8 mouse cellular contexts compared by ENCODE assay signal in the genomic region with DNA sequence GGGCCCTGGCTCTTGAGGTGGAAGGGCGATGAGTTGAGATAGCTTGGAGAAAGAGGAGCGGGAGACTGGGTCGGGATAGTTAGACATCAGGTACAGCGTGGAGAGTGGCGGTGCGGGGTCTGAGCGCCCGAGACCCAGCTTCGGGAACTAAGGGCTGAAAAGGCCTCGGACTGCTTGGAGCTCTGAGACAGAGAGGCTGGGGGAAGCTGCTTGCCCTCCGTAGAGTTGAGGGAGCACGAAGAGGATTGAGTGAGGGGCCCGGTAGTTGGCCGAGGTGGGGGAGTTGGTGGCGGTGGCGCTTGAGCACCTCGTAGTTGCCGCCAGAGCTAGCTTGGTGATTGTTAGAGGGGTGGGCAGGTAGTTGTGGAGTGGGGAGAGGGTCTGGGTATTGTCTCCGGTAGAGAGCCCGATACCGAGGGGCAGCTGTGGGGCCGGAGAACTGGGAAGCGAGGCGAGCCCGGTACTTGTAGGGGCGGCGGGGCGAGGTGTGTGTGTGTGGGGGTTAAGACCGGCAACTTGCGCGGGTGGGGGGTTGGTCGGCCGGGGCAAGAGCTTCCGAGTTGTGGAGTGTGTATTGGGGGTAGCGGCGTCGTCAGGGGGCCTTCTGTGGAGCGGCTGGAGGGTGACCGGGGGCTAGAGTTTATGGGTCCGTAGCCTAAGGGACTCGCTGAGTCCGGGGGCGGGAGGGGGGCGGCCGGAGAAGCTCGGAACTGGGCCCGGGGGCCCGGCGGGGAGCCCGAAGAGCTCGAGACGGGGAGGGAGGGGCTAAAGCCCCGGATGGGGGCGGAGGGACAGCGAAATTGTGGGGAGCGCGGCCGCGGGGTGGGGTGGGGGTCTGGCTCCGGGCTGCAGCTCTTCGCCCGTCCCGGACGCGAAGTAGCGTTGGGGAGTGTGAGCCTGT. TPM values are rescaled to one million over a fixed set of nuclear protein-coding genes. Genes with fewer than 3 reads are reported as not detected.
DNase-seq lines count a peak whose midpoint lies in the region; ATAC-seq and TF ChIP-seq lines count a peak whose summit lies in the region.

No protein-coding gene starts in this region.

- H3K27ac ChIP-seq in heart, embryonic 14.5 days (replicated peaks in 1 of 2; ENCODE audit: control insufficient read depth in 1 of 2, insufficient read depth in 1 of 2, low read depth in 2 of 2, low read length in 2 of 2), result peak overlapping the region; percentile 90 to 99
- peak overlapping the region; percentile 92 for H3K27ac ChIP-seq in midbrain, embryonic 15.5 days
- H3K27ac ChIP-seq in thymus, adult 2 months (ENCODE audit: control insufficient read depth, insufficient read depth, low read length), result peak overlapping the region; percentile 91

- no peaks in the 10 kb centered on the region for H3K9me3 ChIP-seq in heart, embryonic 14.5 days (ENCODE audit: control insufficient read depth, low read length)
- H3K9me3 ChIP-seq in midbrain, embryonic 15.5 days, result no peaks in the 10 kb centered on the region

- WGBS in heart, embryonic 14.5 days, result under 1% methylated on average over 55 of the region's 66 CpGs
- WGBS in midbrain, embryonic 15.5 days, result under 1% methylated on average over 66 of the region's 66 CpGs
- WGBS in thymus, adult 2 months, result 2% methylated on average over 66 of the region's 66 CpGs

- DNase-seq in right cerebral cortex, postnatal 14 days, result peak; percentile 52
- DNase-seq in right cerebral cortex, postnatal 36 days (ENCODE audit: low spot score in 2 of 2), result no peak
- DNase-seq in cerebellum, postnatal 14 days, result peak; percentile 68 to 75
- DNase-seq in kidney, postnatal 14 days, result peak; percentile 38
- DNase-seq in thymus, adult 2 months, result peak; percentile 78

- H3K4me3 ChIP-seq in heart, embryonic 14.5 days (ENCODE audit: control insufficient read depth in 1 of 2, insufficient read depth in 1 of 2, low read depth in 1 of 2, low read length in 2 of 2), result peak overlapping the region; percentile 86 to 90
- peak overlapping the region; percentile 90 for H3K4me3 ChIP-seq in midbrain, embryonic 15.5 days
- H3K4me3 ChIP-seq in thymus, adult 2 months (ENCODE audit: control insufficient read depth, insufficient read depth, low read length), result peak overlapping the region; percentile 88

- H3K4me2 ChIP-seq in heart, embryonic 14.5 days (ENCODE audit: low read length), result peak overlapping the region; percentile 64
- peak overlapping the region; percentile 77 for H3K4me2 ChIP-seq in midbrain, embryonic 15.5 days

- H3K4me1 ChIP-seq in heart, embryonic 14.5 days (ENCODE audit: control insufficient read depth in 2 of 2, insufficient read depth in 2 of 2, low read length in 2 of 2), result peaks cover 8 to 27% of the 10 kb centered on the region in 2 experiments
- H3K4me1 ChIP-seq in midbrain, embryonic 15.5 days, result peaks cover 52% of the 10 kb centered on the region
- H3K4me1 ChIP-seq in thymus, adult 2 months (replicated peaks; ENCODE audit: control insufficient read depth, insufficient read depth, low read length), result peaks cover 15% of the 10 kb centered on the region

- H3K36me3 ChIP-seq in heart, embryonic 14.5 days (ENCODE audit: control insufficient read depth, insufficient read depth, low read length), result peaks cover 48% of the 10 kb centered on the region
- H3K36me3 ChIP-seq in midbrain, embryonic 15.5 days (replicated peaks), result peaks cover 9% of the 10 kb centered on the region
- H3K36me3 ChIP-seq in thymus, adult 2 months (ENCODE audit: control insufficient read depth, insufficient read depth, low read length), result peaks cover 17% of the 10 kb centered on the region

- peak overlapping the region; percentile 97 for H3K9ac ChIP-seq in heart, embryonic 14.5 days (ENCODE audit: low read length)
- peak overlapping the region; percentile 87 for H3K9ac ChIP-seq in midbrain, embryonic 15.5 days

- H3K27me3 ChIP-seq in heart, embryonic 14.5 days (ENCODE audit: control insufficient read depth, insufficient read depth, low read length), result no peaks in the 10 kb centered on the region
- H3K27me3 ChIP-seq in midbrain, embryonic 15.5 days (replicated peaks), result no peaks in the 10 kb centered on the region
- no peaks in the 10 kb centered on the region for H3K27me3 ChIP-seq in thymus, adult 2 months (ENCODE audit: control insufficient read depth, insufficient read depth, low read length)

- no peak for TF ChIP-seq CTCF in thymus, adult 2 months (IDR thresholded peaks at IDR 0.05; ENCODE audit: borderline replicate concordance, control insufficient read depth, extremely low read depth, insufficient read depth, low read length, poor library complexity)

- ATAC-seq in heart, embryonic 14.5 days (ENCODE audit: insufficient number of reproducible peaks, insufficient read depth, low FRiP score, low read depth), result peak; percentile 1; the same call in 1 of the 2 replicates
- no peak for ATAC-seq in midbrain, embryonic 15.5 days (replicated peaks)
- no peak for ATAC-seq in activated CD4-positive, CD25-positive, alpha-beta regulatory T cell, adult 4 months

- TF ChIP-seq POLR2A in thymus, adult 2 months (IDR thresholded peaks at IDR 0.05; ENCODE audit: control insufficient read depth, extremely low read depth, insufficient read depth, low read length, poor library complexity), result no peak

RNA-seq across cellular contexts. Expression of gene Phf23, which starts 0.8 kb away (rescaled TPM):
- polyA plus RNA-seq in heart, embryonic 14.5 days (2014; fragmentation: Nextera tagmentation; extraction: Ambion mirVana), result 22.2 and 27.5 TPM in 2 replicates
- 57.1 and 58.8 TPM in 2 replicates for polyA plus RNA-seq in midbrain, embryonic 15.5 days (2015; fragmentation: Nextera tagmentation; extraction: Ambion mirVana)
- polyA plus RNA-seq in thymus, adult 2 months (2012; rRNA removed), result 36.5 and 43.4 TPM in 2 replicates
- polyA plus RNA-seq in activated CD4-positive, CD25-positive, alpha-beta regulatory T cell, adult 4 months (2017; shearing (Covaris generic)), result 10 to 100 TPM; 32.1 to 44.9 TPM

RNA-seq across cellular contexts. Expression of gene Dvl2, which starts 4.0 kb away (rescaled TPM):
- 15.0 and 16.6 TPM in 2 replicates for polyA plus RNA-seq in heart, embryonic 14.5 days (2014; fragmentation: Nextera tagmentation; extraction: Ambion mirVana)
- polyA plus RNA-seq in midbrain, embryonic 15.5 days (2015; fragmentation: Nextera tagmentation; extraction: Ambion mirVana), result 30.4 and 31.0 TPM in 2 replicates
- polyA plus RNA-seq in thymus, adult 2 months (2012; rRNA removed), result 52.4 and 55.7 TPM in 2 replicates
- polyA plus RNA-seq in activated CD4-positive, CD25-positive, alpha-beta regulatory T cell, adult 4 months (2017; shearing (Covaris generic)), result 1 to 10 TPM; 2.7 to 3.9 TPM

RNA-seq across cellular contexts. Expression of gene Gabarap, which starts 5.5 kb away (rescaled TPM):
- polyA plus RNA-seq in heart, embryonic 14.5 days (2014; fragmentation: Nextera tagmentation; extraction: Ambion mirVana), result 454 and 540 TPM in 2 replicates
- polyA plus RNA-seq in midbrain, embryonic 15.5 days (2015; fragmentation: Nextera tagmentation; extraction: Ambion mirVana), result 495 and 507 TPM in 2 replicates
- polyA plus RNA-seq in thymus, adult 2 months (2012; rRNA removed), result 270 and 395 TPM in 2 replicates
- 100 to 1,000 TPM; 343 to 373 TPM for polyA plus RNA-seq in activated CD4-positive, CD25-positive, alpha-beta regulatory T cell, adult 4 months (2017; shearing (Covaris generic))

RNA-seq across cellular contexts. Expression of gene Elp5, which starts 14.1 kb away (rescaled TPM):
- polyA plus RNA-seq in heart, embryonic 14.5 days (2014; fragmentation: Nextera tagmentation; extraction: Ambion mirVana), result 107 and 114 TPM in 2 replicates
- 162 and 177 TPM in 2 replicates for polyA plus RNA-seq in midbrain, embryonic 15.5 days (2015; fragmentation: Nextera tagmentation; extraction: Ambion mirVana)
- polyA plus RNA-seq in thymus, adult 2 months (2012; rRNA removed), result 69.4 and 75.3 TPM in 2 replicates
- 10 to 100 TPM; 62.1 to 69.7 TPM for polyA plus RNA-seq in activated CD4-positive, CD25-positive, alpha-beta regulatory T cell, adult 4 months (2017; shearing (Covaris generic))

RNA-seq across cellular contexts. Expression of gene Ctdnep1, which starts 15.5 kb away (rescaled TPM):
- polyA plus RNA-seq in heart, embryonic 14.5 days (2014; fragmentation: Nextera tagmentation; extraction: Ambion mirVana), result 22.3 and 26.0 TPM in 2 replicates
- 22.5 and 25.4 TPM in 2 replicates for polyA plus RNA-seq in midbrain, embryonic 15.5 days (2015; fragmentation: Nextera tagmentation; extraction: Ambion mirVana)
- 133 and 148 TPM in 2 replicates for polyA plus RNA-seq in thymus, adult 2 months (2012; rRNA removed)
- 10 to 100 TPM; 21.4 to 24.8 TPM for polyA plus RNA-seq in activated CD4-positive, CD25-positive, alpha-beta regulatory T cell, adult 4 months (2017; shearing (Covaris generic))

Comparison
In these comparisons a context has a peak if more than half of its experiments do, and no peak if none do; other contexts are left out.
1. DNase-seq: peak in right cerebral cortex, postnatal 14 days (single experiment), cerebellum, postnatal 14 days (2 of 2), kidney, postnatal 14 days (single experiment) and thymus, adult 2 months (single experiment); none in right cerebral cortex, postnatal 36 days (0 of 2).
2. Peak in every context shown above with its lines, with median percentiles within 50 percentile points of each other: H3K27ac ChIP-seq and H3K4me3 ChIP-seq.